Mouse (Mus musculus) cortical plate, adult 2 months (tissue): ENCODE measurements around the gene Brd4.

ENCODE experiments used
- CTCF ChIP-seq: fragments of 200-500 bp; IDR thresholded peaks from 2 replicates; pipeline ENCODE4 v1.5.1; 2011; ENCODE audit warnings: mild to moderate bottlenecking, control low read depth, low read length; ENCODE audit not compliant: insufficient read depth; ENCODE audit errors: extremely low read depth
- POLR2A ChIP-seq: fragments of 200-500 bp; IDR thresholded peaks from 2 replicates; pipeline ENCODE4 v1.6.1; 2011; ENCODE audit warnings: mild to moderate bottlenecking, low read length, control low read depth; ENCODE audit not compliant: insufficient read depth; ENCODE audit errors: extremely low read depth

DNA sequence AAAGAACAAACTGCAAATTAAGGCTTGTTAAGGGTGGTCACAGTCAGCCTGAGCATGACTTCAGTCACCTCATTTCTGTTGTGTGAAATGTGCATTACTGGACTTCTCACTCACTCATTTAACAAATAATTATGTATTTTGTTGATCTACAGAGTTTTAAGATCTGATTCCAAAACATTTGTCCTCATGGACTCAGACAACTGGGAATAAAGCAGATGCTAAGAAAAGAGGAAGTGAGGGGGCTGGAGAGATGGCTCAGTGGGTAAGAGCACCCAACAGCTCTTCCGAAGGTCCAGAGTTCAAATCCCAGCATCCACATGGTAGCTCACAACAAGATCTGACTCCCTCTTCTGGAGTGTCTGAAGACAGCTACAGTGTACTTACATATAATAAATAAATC, 36.9 kb downstream of the Brd4 start:
- TF ChIP-seq CTCF (no peak), POLR2A (no peak)
